Mouse (Mus musculus): ENCODE measurements around the gene Med27.

DNA sequence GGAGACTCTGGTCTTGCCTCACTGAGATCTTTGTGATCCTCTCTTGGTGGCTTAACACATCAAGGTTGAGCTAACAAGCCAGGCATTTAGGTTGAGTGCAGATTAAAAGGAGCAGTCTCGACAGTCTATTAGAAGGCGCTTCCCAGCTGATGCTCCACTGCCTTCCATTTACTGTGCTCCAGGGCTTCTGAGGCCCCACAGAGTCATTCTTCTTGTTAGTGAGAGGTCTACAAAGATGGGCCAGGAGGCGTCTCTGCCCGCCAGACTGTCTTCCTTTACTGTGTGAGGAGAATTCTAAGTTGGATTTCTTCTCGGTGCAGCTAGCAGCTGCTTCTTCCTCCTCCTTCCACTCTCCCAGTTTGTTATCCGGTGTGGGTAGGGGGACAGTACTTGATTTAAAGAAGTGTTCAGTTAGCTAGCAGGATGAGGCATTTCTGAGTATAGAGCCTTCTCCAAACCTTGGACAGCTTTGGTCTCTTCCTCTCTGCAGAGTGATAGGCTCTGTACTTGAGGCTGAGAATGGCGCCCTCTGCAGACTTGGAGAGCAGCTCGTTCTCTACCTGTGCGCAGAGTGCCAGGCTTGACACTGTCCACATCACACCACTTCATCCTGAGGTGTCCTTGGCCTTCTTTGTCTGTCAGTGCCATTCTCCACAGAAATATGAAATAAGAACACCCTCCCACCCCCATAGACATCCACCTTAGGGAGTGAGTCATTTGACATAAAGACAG, 57.3 kb downstream of the Med27 start:
- TF ChIP-seq CTCF (IDR thresholded peaks at IDR 0.05; ENCODE audit: extremely low read depth, insufficient read length, insufficient replicate concordance, low read depth, low read length) (peak; percentile 13; the same call in 1 of the 2 replicates), POLR2A (IDR thresholded peaks at IDR 0.05; ENCODE audit: low read depth, low read length) (no peak)
